Mouse (Mus musculus) neutrophil, adult 65 days (primary cell): Measurements from ENCODE around the gene Mfap1a. TPM values are rescaled to one million over a fixed set of nuclear protein-coding genes. Genes with fewer than 3 reads are reported as not detected.

ENCODE experiments used
- total RNA-seq: library from RNA; stranded (reverse); gene quantifications from 2 replicates; pipeline ENCODE4 v1.2.4, GENCODE M21; 2023

Mfap1a gene
- total RNA-seq: 38.0 and 44.8 TPM in 2 replicates

GRCm38 (mm10) chr2:121505942-121506882, at the start of gene Mfap1a, which contains the start of gene Wdr76:
Mfap1a (minus strand) TSS chr2:121506665.
Wdr76 (plus strand) TSS chr2:121506723.

GRCm38 (mm10) chr2:121473301-121474179, 32.9 kb downstream of the Mfap1a start, which contains the start of gene Mfap1b:
Mfap1b (minus strand) TSS chr2:121474067.

GRCm38 (mm10) chr2:121456692-121457642, 49.5 kb downstream of the Mfap1a start, which contains the start of gene Serinc4:
Serinc4 (minus strand) TSS chr2:121456781.

GRCm38 (mm10) chr2:121452990-121453389, 53.5 kb downstream of the Mfap1a start, which contains the start of gene Hypk:
Hypk (plus strand) TSS chr2:121453290.

GRCm38 (mm10) chr2:121448739-121449535, 57.5 kb downstream of the Mfap1a start, which contains the start of gene Serf2:
Serf2 (plus strand) TSS chr2:121449195.

GRCm38 (mm10) chr2:121444178-121444577, 62.3 kb downstream of the Mfap1a start, which contains the start of gene Ell3:
Ell3 (minus strand) TSS chr2:121444278.

Other genes starting within 250 kb of the Mfap1a start
- gene Trp53bp1, start 235.3 kb downstream of the Mfap1a start, total RNA-seq: 31.7 and 41.2 TPM in 2 replicates
- gene Map1a, start 217.1 kb downstream of the Mfap1a start, total RNA-seq: 0.06 and 0.11 TPM in 2 replicates
- 12.3 and 12.7 TPM in 2 replicates for gene Ppip5k1, start 151.3 kb downstream of the Mfap1a start, total RNA-seq
- not detected in 2 replicates for gene Ckmt1, start 149.0 kb downstream of the Mfap1a start, total RNA-seq
- 0.13 and 0.23 TPM in 2 replicates for gene Strc, start 119.5 kb downstream of the Mfap1a start, total RNA-seq
- gene Pdia3, start 92.9 kb downstream of the Mfap1a start, total RNA-seq: 145 and 153 TPM in 2 replicates
- gene Catsper2, start 92.9 kb downstream of the Mfap1a start, total RNA-seq: 0.48 and 2.4 TPM in 2 replicates
- gene Ell3, start 62.4 kb downstream of the Mfap1a start, total RNA-seq: not detected in 2 replicates
- gene Serf2, start 57.5 kb downstream of the Mfap1a start, total RNA-seq: 261 and 363 TPM in 2 replicates
- 25.7 and 30.2 TPM in 2 replicates for gene Hypk, start 53.4 kb downstream of the Mfap1a start, total RNA-seq
- not detected in 2 replicates for gene Serinc4, start 49.9 kb downstream of the Mfap1a start, total RNA-seq
- gene Mfap1b, start 32.6 kb downstream of the Mfap1a start, total RNA-seq: 38.0 and 38.4 TPM in 2 replicates
- 12.0 and 18.0 TPM in 2 replicates for gene Wdr76, start 58 bp upstream of the Mfap1a start, total RNA-seq